Mouse (Mus musculus): Measurements from ENCODE around the gene Pard3b. TPM values are rescaled to one million over a fixed set of nuclear protein-coding genes. Genes with fewer than 3 reads are reported as not detected.

Pard3b gene
- polyA plus RNA-seq, 1 experiment from 2014 or later = 17.0 TPM

GRCm38 (mm10) chr1:62466544-62466943 is 827.9 kb downstream of the Pard3b start:
- Histone ChIP-seq H3K4me1 (peaks cover 13% of the 10 kb centered on the region; the same call in 1 of the 2 replicates), H3K9ac (no peak overlapping the region), H3K27me3 (no peaks in the 10 kb centered on the region), H3K36me3 (no peaks in the 10 kb centered on the region), H3K4me2 (replicated peaks) (no peak overlapping the region), H3K4me3 (no peak overlapping the region), H3K9me3 (no peaks in the 10 kb centered on the region), H3K27ac (no peak overlapping the region)
- no peak for ATAC-seq (ENCODE audit: low FRiP score, low read depth)
- WGBS = 83% methylated on average over 1 of the region's 1 CpGs

DNA sequence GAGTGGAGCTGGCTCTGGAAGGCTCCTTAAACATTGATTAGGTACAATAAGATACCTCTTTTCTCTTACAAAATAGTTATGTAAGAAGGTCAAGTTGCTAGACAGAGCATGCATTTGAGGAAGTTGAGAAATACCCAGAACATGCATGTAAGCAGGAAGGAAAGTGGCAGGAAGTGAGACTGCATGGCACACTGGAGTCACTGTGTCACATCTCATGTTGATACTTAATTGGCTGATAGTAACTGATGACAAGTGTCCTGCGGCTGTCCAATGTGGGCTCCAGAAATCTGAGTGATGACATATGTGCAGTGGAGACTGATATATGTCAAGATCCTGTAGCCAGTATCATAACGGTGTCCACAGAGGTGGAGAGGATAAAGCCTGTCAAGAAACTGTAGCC is 844.4 kb downstream of the Pard3b start:
- no peaks in the 10 kb centered on the region for H3K27me3 ChIP-seq
- 82% methylated on average over 2 of the region's 2 CpGs for WGBS
- H3K27ac ChIP-seq = no peak overlapping the region
- no peak overlapping the region for H3K4me3 ChIP-seq
- no peaks in the 10 kb centered on the region for H3K36me3 ChIP-seq
- no peaks in the 10 kb centered on the region for H3K4me1 ChIP-seq
- no peak overlapping the region for H3K9ac ChIP-seq
- no peaks in the 10 kb centered on the region for H3K9me3 ChIP-seq
- no peak overlapping the region for H3K4me2 ChIP-seq (replicated peaks)
- ATAC-seq (ENCODE audit: low FRiP score, low read depth) = no peak

DNA sequence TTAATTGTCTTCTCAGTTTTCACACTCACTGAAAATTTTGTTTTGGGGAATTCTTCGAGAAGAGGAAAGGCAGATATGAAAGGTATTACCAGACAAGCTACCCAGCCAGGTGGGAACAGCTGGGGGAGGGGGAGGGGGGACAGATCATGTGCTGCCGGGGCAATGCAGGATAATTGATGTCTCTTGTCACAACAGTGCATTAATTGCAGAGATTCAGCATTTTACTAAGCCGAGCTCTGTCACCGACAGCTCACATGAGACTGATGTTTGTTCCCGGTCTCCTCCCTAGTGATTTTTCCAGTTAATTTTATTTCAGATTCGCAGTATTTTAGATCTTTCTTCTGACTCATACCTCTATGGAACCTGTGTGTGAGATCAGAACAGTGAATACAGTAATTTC is 850.2 kb downstream of the Pard3b start:
- Histone ChIP-seq H3K9me3 (no peaks in the 10 kb centered on the region), H3K4me2 (replicated peaks) (no peak overlapping the region), H3K27me3 (no peaks in the 10 kb centered on the region), H3K36me3 (no peaks in the 10 kb centered on the region), H3K27ac (no peak overlapping the region), H3K4me1 (no peaks in the 10 kb centered on the region), H3K9ac (no peak overlapping the region), H3K4me3 (no peak overlapping the region)
- no peak for ATAC-seq (ENCODE audit: low FRiP score, low read depth)
- WGBS = 64% methylated on average over 6 of the region's 6 CpGs

GRCm38 (mm10) chr1:62499146-62499545 is 860.5 kb downstream of the Pard3b start:
- peaks cover 9% of the 10 kb centered on the region; the same call in 1 of the 2 replicates for H3K4me1 ChIP-seq
- WGBS = 78% methylated on average over 5 of the region's 5 CpGs

GRCm38 (mm10) chr1:62510501-62510900 is 871.9 kb downstream of the Pard3b start:
- Histone ChIP-seq H3K9ac (no peak overlapping the region), H3K27me3 (no peaks in the 10 kb centered on the region), H3K36me3 (no peaks in the 10 kb centered on the region), H3K4me2 (replicated peaks) (no peak overlapping the region), H3K4me3 (no peak overlapping the region), H3K9me3 (no peaks in the 10 kb centered on the region), H3K27ac (no peak overlapping the region), H3K4me1 (0 out of 2 replicates have a peak, but pooled peaks cover under 1% of the 10 kb centered on the region)
- WGBS = 93% methylated on average over 4 of the region's 4 CpGs
- ATAC-seq (ENCODE audit: low FRiP score, low read depth) = no peak

More at GRCm38 (mm10) chr1:62499146-62499545, 860.5 kb downstream of the Pard3b start:
- no peak overlapping the region for H3K9ac ChIP-seq
- no peak for ATAC-seq (ENCODE audit: low FRiP score, low read depth)
- H3K27me3 ChIP-seq = no peaks in the 10 kb centered on the region
- no peak overlapping the region for H3K27ac ChIP-seq
- no peaks in the 10 kb centered on the region for H3K9me3 ChIP-seq
- no peaks in the 10 kb centered on the region for H3K36me3 ChIP-seq
- no peak overlapping the region for H3K4me2 ChIP-seq (replicated peaks)
- no peak overlapping the region for H3K4me3 ChIP-seq

DNA sequence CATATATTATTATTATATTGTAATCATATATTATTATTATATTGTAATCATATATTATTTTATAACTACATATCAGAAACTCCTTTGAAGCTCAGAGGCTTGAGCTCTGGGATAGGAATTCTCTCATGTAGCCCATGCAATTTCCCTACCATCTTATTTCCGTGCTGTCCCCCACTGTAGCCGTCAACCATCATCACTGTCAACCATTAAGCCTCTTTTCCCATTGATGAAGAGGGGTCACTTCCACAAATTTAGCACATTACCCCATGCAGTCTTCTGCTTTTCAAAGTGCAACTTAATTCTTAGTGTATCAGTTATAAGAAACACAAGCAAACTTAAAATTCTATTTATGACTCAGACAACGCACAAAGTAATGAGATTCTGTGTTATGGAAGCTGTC is 873.1 kb downstream of the Pard3b start:
- no peaks in the 10 kb centered on the region for H3K4me1 ChIP-seq
- no peak overlapping the region for H3K9ac ChIP-seq
- no peak overlapping the region for H3K27ac ChIP-seq
- no peak overlapping the region for H3K4me3 ChIP-seq
- 90% methylated on average over 3 of the region's 3 CpGs for WGBS
- ATAC-seq (ENCODE audit: low FRiP score, low read depth) = no peak
- H3K27me3 ChIP-seq = no peaks in the 10 kb centered on the region
- H3K36me3 ChIP-seq = no peaks in the 10 kb centered on the region
- H3K4me2 ChIP-seq (replicated peaks) = no peak overlapping the region
- no peaks in the 10 kb centered on the region for H3K9me3 ChIP-seq

DNA sequence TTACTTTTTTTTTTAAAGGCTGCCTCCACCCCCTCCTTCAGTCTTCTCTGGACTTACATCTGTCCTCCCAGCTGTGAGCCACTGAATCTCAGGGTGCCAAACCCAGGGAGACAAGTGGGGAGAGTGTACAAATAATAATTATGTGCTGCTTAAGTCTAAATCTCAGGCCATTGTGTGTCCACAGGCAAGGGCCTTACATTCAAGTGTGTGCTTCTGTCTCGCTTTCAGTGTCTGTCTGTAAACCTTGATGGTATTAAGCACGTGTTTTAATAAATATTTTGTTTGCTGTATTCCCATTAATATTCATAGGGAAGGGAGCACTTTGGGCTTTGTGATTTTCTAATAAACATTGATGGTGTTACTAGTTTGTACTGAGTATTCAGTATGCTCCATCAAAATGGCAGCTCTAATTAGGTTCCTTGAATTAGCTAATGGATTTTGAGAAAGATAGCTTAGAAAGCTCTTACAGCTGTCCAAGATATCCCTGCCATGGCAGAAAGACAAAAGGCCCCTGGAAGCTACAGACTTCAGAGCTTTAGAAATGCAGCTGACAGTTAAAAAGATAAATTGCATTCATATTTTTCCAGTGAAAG is 880.1 kb downstream of the Pard3b start:
- H3K4me2 ChIP-seq (replicated peaks) = no peak overlapping the region
- H3K4me3 ChIP-seq = no peak overlapping the region
- 93% methylated on average over 2 of the region's 2 CpGs for whole genome bisulfite sequencing
- no peak overlapping the region for H3K27ac ChIP-seq
- no peaks in the 10 kb centered on the region for H3K9me3 ChIP-seq
- H3K36me3 ChIP-seq = no peaks in the 10 kb centered on the region
- no peak for ATAC-seq (ENCODE audit: low FRiP score, low read depth)
- H3K9ac ChIP-seq = no peak overlapping the region
- no peaks in the 10 kb centered on the region; the same call in 1 of the 2 replicates for H3K4me1 ChIP-seq
- no peaks in the 10 kb centered on the region for H3K27me3 ChIP-seq

- no peaks in the 10 kb centered on the region for H3K36me3 ChIP-seq
- H3K9ac ChIP-seq = no peak overlapping the region
- no peak overlapping the region for H3K27ac ChIP-seq
- no peak overlapping the region for H3K4me2 ChIP-seq (replicated peaks)
- no peaks in the 10 kb centered on the region; the same call in 1 of the 2 replicates for H3K4me1 ChIP-seq
- no peaks in the 10 kb centered on the region for H3K27me3 ChIP-seq
- H3K9me3 ChIP-seq = no peaks in the 10 kb centered on the region
- H3K4me3 ChIP-seq = no peak overlapping the region
- WGBS = 84% methylated on average over 7 of the region's 7 CpGs
- ATAC-seq (ENCODE audit: low FRiP score, low read depth) = no peak
Observed at GRCm38 (mm10) chr1:62521368-62521767, 882.7 kb downstream of the Pard3b start.

- no peak for ATAC-seq (ENCODE audit: low FRiP score, low read depth)
- Histone ChIP-seq H3K4me1 (peaks cover 3% of the 10 kb centered on the region; the same call in 1 of the 2 replicates), H3K4me2 (replicated peaks) (no peak overlapping the region), H3K9ac (no peak overlapping the region), H3K27me3 (no peaks in the 10 kb centered on the region), H3K27ac (no peak overlapping the region), H3K4me3 (no peak overlapping the region), H3K36me3 (no peaks in the 10 kb centered on the region), H3K9me3 (no peaks in the 10 kb centered on the region)
- WGBS = 65% methylated on average over 2 of the region's 2 CpGs
Observed at GRCm38 (mm10) chr1:62522761-62523160, 884.1 kb downstream of the Pard3b start.

DNA sequence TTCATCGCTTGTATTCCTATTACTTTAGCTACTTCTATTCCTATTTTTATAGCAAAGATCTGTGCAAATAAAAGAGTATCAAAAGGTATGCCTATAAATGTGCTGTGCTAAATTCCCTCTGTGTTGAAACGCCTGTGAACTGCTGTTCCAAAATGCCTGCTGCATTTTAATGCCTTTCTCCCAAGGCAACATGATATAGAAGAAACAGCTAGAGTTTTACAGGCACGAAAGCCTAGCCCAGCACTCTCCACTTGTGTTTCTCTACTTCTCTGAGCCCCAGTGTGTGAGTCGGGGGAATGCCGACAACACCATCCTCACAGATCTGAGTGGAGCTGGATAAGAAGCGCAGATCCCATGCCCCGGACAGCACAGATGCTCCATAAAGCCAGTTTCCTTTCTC is 889.2 kb downstream of the Pard3b start:
- ATAC-seq (ENCODE audit: low FRiP score, low read depth) = peak; percentile 81
- 28% methylated on average over 7 of the region's 7 CpGs for WGBS
- Histone ChIP-seq H3K27ac (no peak overlapping the region), H3K27me3 (no peaks in the 10 kb centered on the region), H3K9ac (no peak overlapping the region), H3K36me3 (no peaks in the 10 kb centered on the region), H3K4me1 (peaks cover 11% of the 10 kb centered on the region), H3K9me3 (no peaks in the 10 kb centered on the region), H3K4me3 (no peak overlapping the region), H3K4me2 (replicated peaks) (peak overlapping the region; percentile 44)

DNA sequence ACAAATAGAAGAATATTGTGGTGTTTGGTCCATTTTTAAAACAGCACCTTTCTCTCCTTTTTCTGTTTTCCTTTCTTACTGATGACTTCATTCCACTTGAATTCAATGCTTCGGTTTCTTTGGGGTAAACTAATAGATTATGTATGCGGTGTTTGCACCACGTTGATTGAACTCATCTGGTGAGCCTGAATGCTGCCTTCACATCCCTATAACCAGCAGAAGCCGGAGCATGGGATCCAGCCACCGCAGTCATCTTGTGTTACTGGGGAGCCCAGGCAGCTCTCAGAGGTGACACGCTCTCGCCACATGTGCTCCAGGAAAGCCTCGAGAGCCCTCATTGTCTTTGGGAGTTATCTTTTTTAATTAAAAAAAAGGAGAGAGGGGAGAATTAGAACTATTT is 891.3 kb downstream of the Pard3b start:
- H3K4me3 ChIP-seq = no peak overlapping the region
- H3K27me3 ChIP-seq = no peaks in the 10 kb centered on the region
- ATAC-seq (ENCODE audit: low FRiP score, low read depth) = no peak
- WGBS = 73% methylated on average over 8 of the region's 8 CpGs
- H3K4me1 ChIP-seq = peaks cover 11% of the 10 kb centered on the region
- no peak overlapping the region for H3K4me2 ChIP-seq (replicated peaks)
- H3K27ac ChIP-seq = no peak overlapping the region
- H3K9me3 ChIP-seq = no peaks in the 10 kb centered on the region
- no peak overlapping the region for H3K9ac ChIP-seq
- H3K36me3 ChIP-seq = no peaks in the 10 kb centered on the region

- H3K4me2 ChIP-seq (replicated peaks) = no peak overlapping the region
- no peaks in the 10 kb centered on the region for H3K27me3 ChIP-seq
- H3K9me3 ChIP-seq = no peaks in the 10 kb centered on the region
- H3K4me3 ChIP-seq = no peak overlapping the region
- no peak overlapping the region for H3K27ac ChIP-seq
- no peaks in the 10 kb centered on the region for H3K36me3 ChIP-seq
- H3K9ac ChIP-seq = no peak overlapping the region
- no peak for ATAC-seq (ENCODE audit: low FRiP score, low read depth)
- H3K4me1 ChIP-seq = peaks cover 9% of the 10 kb centered on the region
- 73% methylated on average over 10 of the region's 10 CpGs for WGBS
Observed at GRCm38 (mm10) chr1:62532426-62533126, 894.0 kb downstream of the Pard3b start.

DNA sequence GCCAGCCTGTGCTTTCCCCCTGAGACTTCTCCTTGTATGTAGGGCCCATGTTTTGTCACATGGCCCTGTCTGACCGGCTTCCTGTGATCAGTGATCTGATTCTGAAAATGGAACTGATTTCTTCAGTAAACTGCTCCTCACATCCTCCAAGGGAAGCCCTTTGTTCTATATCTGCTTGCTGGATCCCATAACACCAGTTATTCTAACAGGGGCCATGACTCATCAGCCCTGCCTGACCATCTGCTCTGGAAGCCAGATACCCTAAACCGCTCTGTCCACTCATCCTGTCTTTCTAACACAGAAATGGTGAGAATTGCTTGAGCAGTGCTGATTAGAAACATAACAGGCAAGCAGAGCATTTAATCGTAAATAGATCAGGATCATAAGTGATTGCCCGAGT is 910.3 kb downstream of the Pard3b start:
- Histone ChIP-seq H3K9me3 (no peaks in the 10 kb centered on the region), H3K4me1 (peaks cover 14% of the 10 kb centered on the region), H3K27ac (no peak overlapping the region), H3K4me2 (replicated peaks) (no peak overlapping the region), H3K9ac (no peak overlapping the region), H3K36me3 (no peaks in the 10 kb centered on the region), H3K4me3 (no peak overlapping the region), H3K27me3 (no peaks in the 10 kb centered on the region)
- 78% methylated on average over 4 of the region's 4 CpGs for WGBS
- ATAC-seq (ENCODE audit: low FRiP score, low read depth) = no peak

Data from limb, embryonic 13.5 days (tissue).